Mouse (Mus musculus): ENCODE data around the gene Vgll4. TPM values are rescaled to one million over a fixed set of nuclear protein-coding genes. Genes with fewer than 3 reads are reported as not detected.

Gene Vgll4
- polyA plus RNA-seq, 1 experiment, result 44.8 TPM

DNA sequence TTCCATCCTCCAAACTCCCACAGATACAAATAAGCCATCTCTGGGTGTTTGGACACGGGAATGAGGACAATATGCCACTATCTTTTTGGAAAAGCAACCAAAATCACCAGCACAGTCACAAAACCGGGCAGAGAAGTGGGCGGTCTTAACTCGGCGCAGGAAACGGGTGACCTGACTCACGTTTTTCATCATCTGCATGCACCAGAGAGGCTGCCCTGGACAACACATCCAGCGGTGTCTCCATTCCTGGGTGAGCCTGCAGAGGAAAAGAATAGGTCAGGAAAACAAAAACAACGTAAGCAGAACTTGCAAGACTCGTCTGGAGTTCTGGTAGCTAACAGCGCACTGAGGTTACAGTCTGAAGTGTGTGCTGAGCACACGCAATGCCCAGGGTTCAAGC is 12.0 kb downstream of the Vgll4 start:
- H3K4me3 ChIP-seq (ENCODE audit: insufficient read depth, low read length), result no peak overlapping the region
- TF ChIP-seq POLR2A (IDR thresholded peaks at IDR 0.05; ENCODE audit: extremely low read depth, insufficient read depth, low read length) (no peak), CTCF (IDR thresholded peaks at IDR 0.05; ENCODE audit: extremely low read depth, insufficient read depth, low read length) (no peak)
- H3K27ac ChIP-seq (ENCODE audit: insufficient read depth, low read length), result no peak overlapping the region
- peaks cover 2% of the 10 kb centered on the region; the same call in 1 of the 2 replicates for H3K4me1 ChIP-seq (ENCODE audit: control insufficient read depth, insufficient read depth, low read length)

DNA sequence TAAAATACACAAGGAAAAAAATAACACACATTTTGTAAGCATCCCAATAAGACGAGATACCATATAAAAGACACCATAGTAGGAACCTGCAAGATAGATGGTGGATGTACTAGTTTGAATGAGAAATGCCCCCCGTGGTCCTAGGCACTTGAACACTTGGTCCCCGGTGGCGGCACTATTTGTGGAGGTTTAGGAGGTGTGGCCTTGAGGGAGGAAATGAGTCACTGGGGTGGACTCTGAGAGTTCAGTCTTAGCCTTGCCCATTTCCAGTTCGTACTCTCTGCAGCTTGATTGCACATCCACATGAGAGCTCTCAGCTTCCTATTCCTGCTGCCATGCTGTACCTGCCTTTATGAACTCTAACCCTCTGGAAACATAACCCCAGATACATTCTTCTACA is 15.3 kb downstream of the Vgll4 start:
- peaks cover 6% of the 10 kb centered on the region for H3K4me1 ChIP-seq (ENCODE audit: control insufficient read depth, insufficient read depth, low read length)
- H3K4me3 ChIP-seq (ENCODE audit: insufficient read depth, low read length), result no peak overlapping the region
- no peak for TF ChIP-seq CTCF (IDR thresholded peaks at IDR 0.05; ENCODE audit: extremely low read depth, insufficient read depth, low read length)
- no peak for TF ChIP-seq POLR2A (IDR thresholded peaks at IDR 0.05; ENCODE audit: extremely low read depth, insufficient read depth, low read length)
- no peak overlapping the region for H3K27ac ChIP-seq (ENCODE audit: insufficient read depth, low read length)

DNA sequence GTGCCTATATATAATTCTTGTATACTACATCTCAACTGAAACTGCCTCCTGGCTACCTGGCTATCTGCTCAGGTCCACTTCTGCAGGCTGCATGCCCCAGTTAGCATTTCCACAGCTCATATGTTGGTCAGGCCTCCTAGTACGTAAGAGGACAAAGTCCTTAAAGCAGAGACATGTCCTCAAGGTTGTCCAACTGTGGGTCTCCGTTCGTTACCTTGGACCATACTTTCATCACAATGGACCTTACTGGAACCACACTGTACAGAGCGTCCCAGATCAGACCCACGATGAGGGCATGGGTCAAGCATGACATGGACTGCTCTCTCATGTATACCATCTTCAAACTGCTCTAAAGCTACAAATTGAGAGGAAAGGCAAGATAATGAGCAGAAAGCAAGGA is 16.2 kb downstream of the Vgll4 start:
- H3K27ac ChIP-seq (ENCODE audit: insufficient read depth, low read length), result no peak overlapping the region
- TF ChIP-seq CTCF (IDR thresholded peaks at IDR 0.05; ENCODE audit: extremely low read depth, insufficient read depth, low read length) (no peak), POLR2A (IDR thresholded peaks at IDR 0.05; ENCODE audit: extremely low read depth, insufficient read depth, low read length) (no peak)
- H3K4me1 ChIP-seq (ENCODE audit: control insufficient read depth, insufficient read depth, low read length), result peaks cover 6% of the 10 kb centered on the region
- no peak overlapping the region for H3K4me3 ChIP-seq (ENCODE audit: insufficient read depth, low read length)

- TF ChIP-seq POLR2A (IDR thresholded peaks at IDR 0.05; ENCODE audit: extremely low read depth, insufficient read depth, low read length) (no peak), CTCF (IDR thresholded peaks at IDR 0.05; ENCODE audit: extremely low read depth, insufficient read depth, low read length) (no peak)
- no peak overlapping the region for H3K4me3 ChIP-seq (ENCODE audit: insufficient read depth, low read length)
- no peak overlapping the region for H3K27ac ChIP-seq (ENCODE audit: insufficient read depth, low read length)
- H3K4me1 ChIP-seq (ENCODE audit: control insufficient read depth, insufficient read depth, low read length), result peaks cover 6% of the 10 kb centered on the region
Observed at GRCm38 (mm10) chr6:114952356-114952755, 17.4 kb downstream of the Vgll4 start.

- H3K27ac ChIP-seq (ENCODE audit: insufficient read depth, low read length), result no peak overlapping the region
- TF ChIP-seq POLR2A (IDR thresholded peaks at IDR 0.05; ENCODE audit: extremely low read depth, insufficient read depth, low read length), result no peak
- no peak for TF ChIP-seq CTCF (IDR thresholded peaks at IDR 0.05; ENCODE audit: extremely low read depth, insufficient read depth, low read length)
- H3K4me1 ChIP-seq (ENCODE audit: control insufficient read depth, insufficient read depth, low read length), result no peaks in the 10 kb centered on the region; the same call in 1 of the 2 replicates
- H3K4me3 ChIP-seq (ENCODE audit: insufficient read depth, low read length), result no peak overlapping the region
Observed at GRCm38 (mm10) chr6:114944456-114945438, 25.0 kb downstream of the Vgll4 start.

- Histone ChIP-seq H3K27ac (ENCODE audit: insufficient read depth, low read length) (no peak overlapping the region), H3K4me3 (ENCODE audit: insufficient read depth, low read length) (no peak overlapping the region), H3K4me1 (ENCODE audit: control insufficient read depth, insufficient read depth, low read length) (peaks cover 1% of the 10 kb centered on the region)
- TF ChIP-seq CTCF (IDR thresholded peaks at IDR 0.05; ENCODE audit: extremely low read depth, insufficient read depth, low read length) (no peak), POLR2A (IDR thresholded peaks at IDR 0.05; ENCODE audit: extremely low read depth, insufficient read depth, low read length) (no peak)
Observed at GRCm38 (mm10) chr6:114941201-114941849, 28.5 kb downstream of the Vgll4 start.

GRCm38 (mm10) chr6:114939666-114940065 is 30.1 kb downstream of the Vgll4 start:
- TF ChIP-seq POLR2A (IDR thresholded peaks at IDR 0.05; ENCODE audit: extremely low read depth, insufficient read depth, low read length) (no peak), CTCF (IDR thresholded peaks at IDR 0.05; ENCODE audit: extremely low read depth, insufficient read depth, low read length) (no peak)
- Histone ChIP-seq H3K27ac (ENCODE audit: insufficient read depth, low read length) (no peak overlapping the region), H3K4me3 (ENCODE audit: insufficient read depth, low read length) (no peak overlapping the region), H3K4me1 (ENCODE audit: control insufficient read depth, insufficient read depth, low read length) (peaks cover 1% of the 10 kb centered on the region)

GRCm38 (mm10) chr6:114936941-114937313 is 32.9 kb downstream of the Vgll4 start:
- Histone ChIP-seq H3K27ac (ENCODE audit: insufficient read depth, low read length) (no peak overlapping the region), H3K4me3 (ENCODE audit: insufficient read depth, low read length) (no peak overlapping the region), H3K4me1 (ENCODE audit: control insufficient read depth, insufficient read depth, low read length) (peaks cover 4% of the 10 kb centered on the region)
- TF ChIP-seq POLR2A (IDR thresholded peaks at IDR 0.05; ENCODE audit: extremely low read depth, insufficient read depth, low read length) (no peak), CTCF (IDR thresholded peaks at IDR 0.05; ENCODE audit: extremely low read depth, insufficient read depth, low read length) (no peak)

GRCm38 (mm10) chr6:114936297-114936940 is 33.4 kb downstream of the Vgll4 start:
- Histone ChIP-seq H3K27ac (ENCODE audit: insufficient read depth, low read length) (no peak overlapping the region), H3K4me1 (ENCODE audit: control insufficient read depth, insufficient read depth, low read length) (peaks cover 8% of the 10 kb centered on the region), H3K4me3 (ENCODE audit: insufficient read depth, low read length) (no peak overlapping the region)
- TF ChIP-seq POLR2A (IDR thresholded peaks at IDR 0.05; ENCODE audit: extremely low read depth, insufficient read depth, low read length) (no peak), CTCF (IDR thresholded peaks at IDR 0.05; ENCODE audit: extremely low read depth, insufficient read depth, low read length) (no peak)

Measured in cortical plate, adult 2 months (tissue).